Mouse (Mus musculus) embryonic facial prominence, embryonic 11.5 days (tissue): Measurements from ENCODE around the gene Sppl2b. TPM values are rescaled to one million over a fixed set of nuclear protein-coding genes. Genes with fewer than 3 reads are reported as not detected.

Source experiments
- ATAC-seq: fragments of 200-750 bp; cut with Nextera tagmentation; replicated peaks from 2 replicates; pipeline ENCODE4 v1.8.0; 2017; ENCODE audit warnings: low read depth; ENCODE audit not compliant: insufficient number of reproducible peaks, low FRiP score, low TSS enrichment
- DNase-seq: peaks from one replicate; pipeline ENCODE4 v3.0.0-alpha.2; 2015; ENCODE audit warnings: low spot score
- H3K27ac ChIP-seq: fragments of 300-500 bp; sonication (generic); replicated peaks from 2 replicates; pipeline ENCODE4 v1.5.1; 2014; ENCODE audit warnings: mild to moderate bottlenecking, low read depth, low read length, control low read depth
- H3K27me3 ChIP-seq: fragments of 300-500 bp; sonication (generic); 2 replicates; pipeline ENCODE4 v1.6.1; 2014; ENCODE audit warnings: mild to moderate bottlenecking, low read length, moderate library complexity, mixed read lengths; ENCODE audit not compliant: control insufficient read depth, insufficient read depth
- H3K36me3 ChIP-seq: fragments of 300-500 bp; sonication (generic); replicated peaks from 2 replicates; pipeline ENCODE4 v1.6.1; 2014; ENCODE audit warnings: low read depth, mild to moderate bottlenecking, low read length, moderate library complexity, mixed read lengths; ENCODE audit not compliant: control insufficient read depth, insufficient read depth
- H3K4me1 ChIP-seq: fragments of 300-500 bp; sonication (generic); 2 replicates; pipeline ENCODE4 v1.6.1; 2014; ENCODE audit warnings: low read length, mixed read lengths; ENCODE audit not compliant: control insufficient read depth, insufficient read depth
- H3K4me2 ChIP-seq: fragments of 300-500 bp; sonication (generic); 2 replicates; pipeline ENCODE4 v1.6.1; 2014; ENCODE audit warnings: low read depth, mild to moderate bottlenecking, control low read depth, low read length, moderate library complexity
- H3K4me3 ChIP-seq: fragments of 300-500 bp; sonication (generic); 2 replicates; pipeline ENCODE4 v1.5.1; 2014; ENCODE audit warnings: low read depth, low read length, control low read depth
- H3K9ac ChIP-seq: fragments of 300-500 bp; sonication (generic); replicated peaks from 2 replicates; pipeline ENCODE4 v1.6.1; 2014; ENCODE audit warnings: mild to moderate bottlenecking, control low read depth, low read length
- H3K9me3 ChIP-seq: fragments of 300-500 bp; sonication (generic); replicated peaks from 2 replicates; pipeline ENCODE4 v1.6.1; 2016; ENCODE audit warnings: mild to moderate bottlenecking, low read length, inconsistent platforms, mixed read lengths; ENCODE audit not compliant: control insufficient read depth
- WGBS: fragments of 180-500 bp; shearing (Covaris S2); extraction: QIAGEN DNeasy Blood & Tissue Kit; methylation state at CpG from one replicate; pipeline ENCODE4 v1.1.7; 2014; 5-methylcytosine and 5-hydroxymethylcytosine counted together
- polyA plus RNA-seq: library from polyadenylated mRNA; unstranded; fragments of >200 nt; fragmentation: Nextera tagmentation; extraction: Ambion mirVana; gene quantifications from 2 replicates; pipeline ENCODE4 v1.2.1, GENCODE M21; 2014

The Sppl2b gene
- polyA plus RNA-seq, 1 experiment from 2014 or later: 17.1 TPM

DNA sequence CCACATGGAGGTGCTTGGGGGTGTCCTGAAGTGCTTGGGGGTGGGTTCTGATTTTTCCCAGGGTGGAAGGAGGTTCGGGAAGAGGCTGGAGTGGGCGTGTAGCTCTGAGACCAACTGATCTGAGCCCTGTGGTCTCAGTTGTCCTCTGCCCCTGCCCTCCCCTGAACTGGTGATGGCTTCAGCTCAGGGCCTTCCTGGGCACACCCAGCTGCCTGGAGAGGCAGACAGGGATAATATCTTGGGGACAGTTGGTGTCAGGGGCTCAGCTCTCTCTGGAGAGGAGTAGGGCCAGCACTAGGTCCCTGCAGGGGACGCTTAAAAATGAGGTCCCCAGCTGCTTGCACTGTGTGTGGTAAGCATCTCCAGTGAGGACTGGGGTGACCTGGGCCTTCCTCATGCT lies 2.8 kb downstream of the Sppl2b start:
- Histone ChIP-seq H3K4me2 (no peak overlapping the region; the same call in 1 of the 2 replicates), H3K9me3 (no peaks in the 10 kb centered on the region), H3K9ac (peak overlapping the region; percentile 22; the same call in 1 of the 2 replicates), H3K27ac (peak overlapping the region; percentile 59; the same call in 1 of the 2 replicates), H3K4me3 (no peak overlapping the region), H3K36me3 (no peaks in the 10 kb centered on the region), H3K4me1 (peaks cover 3% of the 10 kb centered on the region; the same call in 1 of the 2 replicates), H3K27me3 (no peaks in the 10 kb centered on the region)
- ATAC-seq (no peak), DNase-seq (no peak)
- 41% methylated on average over 3 of the region's 3 CpGs for WGBS

DNA sequence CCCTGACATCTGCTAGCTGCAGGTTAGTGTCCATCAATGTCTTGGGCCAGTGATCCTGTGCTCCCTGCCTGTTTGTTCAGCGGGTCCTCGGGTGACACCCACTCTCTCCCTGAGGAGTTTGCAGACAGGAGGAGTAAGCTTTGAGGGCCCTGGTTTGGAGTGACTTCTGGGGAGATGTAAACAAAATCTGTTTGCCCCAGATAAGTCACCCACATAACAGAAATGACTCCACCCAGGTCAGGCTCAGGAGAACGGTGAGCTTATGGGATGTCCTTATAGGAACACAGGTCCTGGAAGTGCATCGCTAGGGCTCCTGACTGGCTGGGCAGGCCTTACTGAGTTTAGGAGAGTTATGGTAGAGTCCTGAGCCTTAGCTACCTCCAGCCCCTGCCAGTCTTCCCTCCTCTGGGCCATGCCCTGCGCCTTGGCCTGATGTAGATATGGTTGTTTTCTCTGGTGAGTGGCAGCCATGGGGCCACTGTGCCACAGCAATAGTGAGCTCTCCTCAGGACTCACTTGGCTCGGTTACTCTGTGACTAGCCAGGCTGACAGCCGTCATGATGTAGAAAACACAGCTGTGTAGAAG lies 3.4 kb downstream of the Sppl2b start:
- no peak overlapping the region for H3K4me2 ChIP-seq
- H3K9ac ChIP-seq: no peak overlapping the region
- H3K4me3 ChIP-seq: no peak overlapping the region
- peaks cover 3% of the 10 kb centered on the region; the same call in 1 of the 2 replicates for H3K4me1 ChIP-seq
- H3K27me3 ChIP-seq: no peaks in the 10 kb centered on the region
- H3K36me3 ChIP-seq: no peaks in the 10 kb centered on the region
- 75% methylated on average over 7 of the region's 7 CpGs for WGBS
- ATAC-seq (no peak), DNase-seq (no peak)
- H3K27ac ChIP-seq: no peak overlapping the region
- H3K9me3 ChIP-seq: no peaks in the 10 kb centered on the region

DNA sequence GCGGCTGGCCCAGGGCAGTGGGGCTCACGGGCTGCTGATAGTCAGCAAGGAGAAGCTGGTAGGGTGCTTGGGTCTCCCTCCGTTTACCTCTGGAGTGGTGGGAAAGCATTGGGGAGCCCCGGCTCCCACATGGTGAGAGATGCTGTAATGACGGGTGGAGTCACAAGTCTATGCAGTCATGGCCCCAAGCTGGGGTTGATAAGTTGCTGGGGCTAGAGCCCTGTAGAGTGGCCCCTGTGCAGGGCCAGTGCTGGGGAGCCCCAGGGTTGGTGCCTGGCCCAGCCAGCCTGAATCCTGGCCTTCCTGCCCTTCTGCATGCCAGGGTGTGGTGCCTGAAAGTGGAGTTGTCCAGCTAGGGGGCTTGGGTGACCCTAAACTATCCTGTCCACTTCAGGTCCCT lies 7.2 kb downstream of the Sppl2b start:
- no peak for ATAC-seq
- no peak for DNase-seq
- Histone ChIP-seq H3K27me3 (no peaks in the 10 kb centered on the region), H3K4me2 (no peak overlapping the region), H3K9me3 (no peaks in the 10 kb centered on the region), H3K4me3 (no peak overlapping the region), H3K27ac (no peak overlapping the region), H3K4me1 (no peaks in the 10 kb centered on the region), H3K36me3 (no peaks in the 10 kb centered on the region), H3K9ac (no peak overlapping the region)
- 95% methylated on average over 5 of the region's 5 CpGs for WGBS

DNA sequence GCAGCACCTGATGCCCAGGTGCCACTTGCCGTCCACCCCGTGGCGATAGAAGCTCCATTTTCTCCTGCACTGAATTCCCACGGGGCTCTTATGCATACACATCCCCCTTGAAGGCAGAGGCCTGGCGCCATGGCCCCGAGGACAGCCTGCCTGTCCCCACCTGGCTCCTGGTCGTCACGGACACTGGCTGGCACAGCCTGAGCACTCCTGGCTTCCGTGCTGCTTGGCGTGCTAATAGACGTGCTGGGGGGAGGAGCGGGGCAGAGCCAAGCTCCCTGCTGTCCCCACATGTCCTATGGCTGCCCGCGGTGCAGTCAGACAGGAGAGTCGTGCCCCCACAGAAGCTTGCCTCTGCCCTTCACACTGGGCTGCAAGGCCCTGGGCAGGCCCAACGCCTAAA lies 9.4 kb downstream of the Sppl2b start:
- Histone ChIP-seq H3K9ac (no peak overlapping the region), H3K27me3 (no peaks in the 10 kb centered on the region), H3K27ac (no peak overlapping the region), H3K9me3 (no peaks in the 10 kb centered on the region), H3K4me1 (no peaks in the 10 kb centered on the region), H3K4me2 (no peak overlapping the region), H3K4me3 (no peak overlapping the region), H3K36me3 (no peaks in the 10 kb centered on the region)
- DNase-seq: no peak
- ATAC-seq: no peak
- 91% methylated on average over 16 of the region's 16 CpGs for WGBS

DNA sequence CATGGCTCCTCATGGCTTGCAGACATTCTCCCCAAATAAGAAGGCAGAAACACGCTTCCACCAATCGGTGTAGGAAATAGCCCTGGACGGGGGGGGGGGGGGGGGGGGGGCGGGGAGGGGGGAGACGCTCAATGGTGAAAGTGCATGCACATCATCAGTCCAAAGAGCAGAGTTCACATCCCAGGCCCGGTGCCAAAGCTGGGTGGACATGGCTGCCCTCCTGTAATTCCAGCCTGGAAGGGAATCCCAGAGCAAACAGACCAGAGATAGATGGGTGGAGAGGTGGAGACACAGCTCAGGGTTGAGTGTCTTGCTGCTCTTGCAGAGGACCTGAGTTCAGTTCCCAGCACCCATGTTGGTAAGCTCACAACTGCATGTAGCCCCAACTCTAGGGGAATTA lies 15.9 kb downstream of the Sppl2b start:
- no peak overlapping the region for H3K9ac ChIP-seq
- no peaks in the 10 kb centered on the region for H3K27me3 ChIP-seq
- H3K4me2 ChIP-seq: no peak overlapping the region
- DNase-seq (no peak), ATAC-seq (no peak)
- no peak overlapping the region for H3K27ac ChIP-seq
- WGBS: 77% methylated on average over 3 of the region's 6 CpGs
- no peaks in the 10 kb centered on the region for H3K4me1 ChIP-seq
- H3K9me3 ChIP-seq: no peaks in the 10 kb centered on the region
- H3K4me3 ChIP-seq: no peak overlapping the region
- no peaks in the 10 kb centered on the region for H3K36me3 ChIP-seq

DNA sequence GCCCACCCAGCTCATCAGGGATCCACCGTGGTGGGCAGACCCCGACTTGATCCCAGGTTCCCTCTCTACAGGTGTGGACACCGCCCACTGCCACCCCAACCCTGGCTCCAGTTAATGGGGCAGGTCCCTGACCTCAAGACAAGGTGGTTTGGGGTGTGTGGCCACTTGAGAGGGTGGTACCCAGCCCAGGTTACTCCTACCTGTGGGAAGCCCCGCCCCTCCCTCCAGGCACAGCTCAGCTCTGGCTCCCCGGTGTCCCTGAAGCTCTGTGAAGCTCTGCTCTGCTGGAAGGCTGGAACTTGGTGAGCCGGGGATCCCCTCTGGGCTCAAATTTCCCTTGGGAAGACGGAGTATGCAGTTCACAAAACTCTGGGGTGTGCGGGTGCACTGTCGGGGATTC lies 16.5 kb downstream of the Sppl2b start, which contains the start of gene Tmprss9:
Gene Tmprss9 (plus strand): TSS at position 268 of the 400 bp plus-strand sequence.
- Histone ChIP-seq H3K9ac (no peak within 1 kb of the TSS), H3K27ac (no peak within 1 kb of the TSS), H3K27me3 (no peaks in the 10 kb centered on the region), H3K36me3 (no peaks in the 10 kb centered on the region), H3K4me1 (no peaks in the 10 kb centered on the region), H3K4me2 (no peak within 1 kb of the TSS), H3K4me3 (no peak within 1 kb of the TSS), H3K9me3 (no peaks in the 10 kb centered on the region)
- ATAC-seq (no peak), DNase-seq (no peak)
- 30% methylated on average over 9 of the region's 9 CpGs for WGBS

DNA sequence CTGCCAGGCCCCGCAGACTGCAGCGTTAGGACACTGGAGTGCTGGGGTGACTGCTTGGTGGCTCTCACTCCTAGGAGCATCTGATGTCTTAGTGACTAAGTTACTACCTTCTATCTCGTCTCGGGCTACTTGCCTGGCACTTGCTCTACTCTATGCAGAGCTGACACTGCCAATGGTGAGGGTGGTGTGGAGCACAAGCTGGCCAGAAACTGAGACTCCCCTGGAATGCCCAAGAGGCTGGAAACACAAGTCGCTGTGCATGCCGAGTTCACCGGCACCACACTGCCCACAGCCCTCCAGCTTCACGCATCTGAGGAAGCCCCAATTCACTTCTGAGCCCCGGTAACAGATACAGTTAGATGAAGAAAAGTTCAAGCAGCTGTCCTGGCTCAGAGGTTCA lies 19.0 kb downstream of the Sppl2b start:
- Histone ChIP-seq H3K27me3 (no peaks in the 10 kb centered on the region), H3K4me2 (no peak overlapping the region), H3K4me1 (no peaks in the 10 kb centered on the region), H3K4me3 (no peak overlapping the region), H3K27ac (no peak overlapping the region), H3K9ac (peak overlapping the region; percentile 4; the same call in 1 of the 2 replicates), H3K9me3 (no peaks in the 10 kb centered on the region), H3K36me3 (no peaks in the 10 kb centered on the region)
- WGBS: 74% methylated on average over 9 of the region's 9 CpGs
- no peak for DNase-seq
- no peak for ATAC-seq

DNA sequence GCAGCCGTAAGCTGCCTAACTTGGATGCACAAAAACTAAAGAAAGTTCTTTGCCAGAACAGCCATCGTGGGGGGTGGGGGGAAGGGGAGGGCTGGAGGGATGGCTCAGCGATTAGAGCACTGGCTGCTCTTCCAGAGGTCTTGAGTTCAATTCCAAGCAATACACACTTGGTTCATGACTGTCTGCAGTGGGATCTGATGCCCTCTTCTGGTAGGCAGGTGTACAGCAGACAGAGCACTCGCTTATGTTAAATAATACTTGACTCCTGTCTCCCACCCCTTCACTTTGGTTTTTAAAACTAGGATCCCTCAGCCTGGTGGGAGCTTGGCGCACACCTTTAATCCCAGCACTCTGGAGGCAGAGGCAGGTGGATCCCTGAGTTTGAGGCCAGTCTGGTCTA lies 21.0 kb downstream of the Sppl2b start:
- Histone ChIP-seq H3K9me3 (no peaks in the 10 kb centered on the region), H3K27me3 (no peaks in the 10 kb centered on the region), H3K36me3 (no peaks in the 10 kb centered on the region), H3K9ac (no peak overlapping the region; the same call in 1 of the 2 replicates), H3K4me1 (no peaks in the 10 kb centered on the region), H3K27ac (no peak overlapping the region), H3K4me2 (no peak overlapping the region), H3K4me3 (no peak overlapping the region)
- DNase-seq: peak; percentile 61
- no peak for ATAC-seq
- 26% methylated on average over 5 of the region's 5 CpGs for WGBS
